Mouse (Mus musculus): ENCODE data around the gene Bex3.

The Bex3 gene

DNA sequence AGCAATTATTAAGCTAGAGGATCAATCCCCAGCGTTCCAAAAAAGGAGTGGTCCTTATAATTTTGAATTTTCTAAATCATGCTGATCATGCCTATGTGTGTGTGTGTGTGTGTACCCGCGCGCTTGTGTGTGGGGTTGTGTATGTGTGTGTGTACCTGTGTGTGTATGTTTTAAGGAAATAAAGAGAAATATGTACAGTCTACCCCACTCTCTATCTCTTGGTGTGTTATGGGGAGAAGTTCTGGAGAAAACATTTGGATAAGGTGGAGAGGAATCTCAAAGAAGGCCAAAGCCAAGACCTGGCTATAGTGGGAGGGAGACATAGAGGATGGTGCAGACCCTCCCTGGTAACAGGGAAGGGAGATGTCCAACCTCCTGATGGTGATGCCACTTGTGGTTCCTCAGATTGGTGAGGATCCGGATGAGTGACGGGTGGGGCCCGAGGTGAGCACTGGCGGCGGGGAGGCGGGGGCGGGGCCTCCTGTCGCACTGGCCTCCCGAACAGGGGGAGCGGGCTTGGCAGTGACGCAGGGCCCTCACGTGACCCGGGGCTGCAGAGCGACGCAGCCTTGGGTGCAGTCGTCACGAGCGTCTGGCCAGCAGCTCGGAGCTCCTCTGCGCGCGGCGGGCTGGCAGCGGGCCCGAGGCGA lies at the start of gene Bex3:
Bex3 (plus strand) TSS at position 511 of the 650 bp plus-strand sequence.
- DNase-seq (ENCODE audit: low spot score): peak; percentile 51

DNA sequence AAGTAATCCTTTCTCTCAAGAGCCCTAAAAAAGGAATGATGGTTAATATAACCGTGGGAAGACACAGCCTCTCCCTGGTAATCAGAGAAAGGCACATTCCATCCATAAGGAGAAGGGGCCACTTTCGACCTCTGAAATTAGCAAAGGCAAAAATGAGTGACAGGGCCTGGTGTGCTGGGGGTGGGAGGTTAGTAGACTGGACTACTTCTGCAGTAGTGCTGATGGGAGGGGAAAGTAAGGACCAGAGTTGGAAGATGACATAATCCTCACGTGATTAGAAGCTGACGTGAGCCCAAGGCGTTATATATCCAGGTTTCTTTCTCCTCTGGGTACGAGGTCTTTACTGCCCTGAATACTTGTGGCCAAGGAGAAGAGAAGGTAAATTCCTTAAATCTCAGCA lies 46.3 kb upstream of the Bex3 start:
- DNase-seq (ENCODE audit: low spot score): no peak

DNA sequence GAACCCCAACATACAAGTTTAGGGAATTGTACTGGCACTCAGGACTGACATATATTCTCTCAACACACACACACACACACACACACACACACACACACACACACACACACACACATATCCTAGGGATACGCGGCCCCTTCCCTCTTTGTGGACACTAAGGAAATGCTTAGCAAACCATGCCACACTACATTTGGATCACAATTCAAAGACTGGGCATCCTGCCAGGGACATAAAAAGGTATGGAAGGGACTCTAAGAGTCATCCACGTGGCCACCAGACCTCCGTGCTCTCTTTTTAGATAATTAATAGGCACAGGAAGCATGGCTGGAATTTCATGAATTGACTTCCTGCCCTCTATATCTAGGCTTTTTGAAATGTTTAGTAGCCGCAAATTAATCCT lies 42.3 kb upstream of the Bex3 start:
- DNase-seq (ENCODE audit: low spot score): no peak

DNA sequence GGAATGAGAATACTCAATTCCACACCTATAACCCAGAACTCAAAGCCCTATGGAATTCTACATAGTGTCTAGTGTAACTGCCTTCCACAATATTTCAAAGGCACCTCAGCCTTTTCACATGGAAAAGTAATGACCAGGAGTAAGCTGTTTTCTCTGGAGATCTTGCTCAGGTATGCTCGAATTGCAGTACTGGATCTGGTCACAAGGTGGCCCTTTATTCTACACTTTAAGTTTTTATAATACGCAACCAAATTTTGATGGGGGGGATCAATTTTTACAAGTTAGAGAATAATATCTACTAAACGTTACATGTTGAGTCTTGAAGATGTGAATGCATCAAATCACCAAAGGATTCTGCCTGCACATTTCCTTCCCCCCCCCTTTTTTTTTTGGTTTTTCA lies 31.9 kb upstream of the Bex3 start:
- DNase-seq (ENCODE audit: low spot score): peak; percentile 61

DNA sequence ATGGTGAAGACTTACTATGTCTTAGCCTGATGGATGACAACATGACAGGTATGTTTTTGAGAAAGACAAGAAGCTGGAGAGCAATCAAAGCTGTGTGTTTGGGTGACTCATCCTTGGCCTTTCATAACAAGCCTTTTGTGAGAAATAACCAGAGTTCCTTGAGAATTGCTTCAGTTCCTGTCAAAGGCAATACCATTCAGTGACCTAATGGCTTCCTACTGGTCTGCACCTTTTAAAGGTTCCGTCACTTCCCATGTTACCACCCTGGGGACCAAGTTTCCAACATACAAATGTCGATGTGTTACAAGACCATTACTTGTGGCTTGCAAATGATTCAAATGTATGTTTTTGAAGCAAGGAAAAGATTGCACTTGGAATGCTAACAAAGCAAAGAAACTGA lies 26.9 kb upstream of the Bex3 start:
- DNase-seq (ENCODE audit: low spot score): no peak

DNA sequence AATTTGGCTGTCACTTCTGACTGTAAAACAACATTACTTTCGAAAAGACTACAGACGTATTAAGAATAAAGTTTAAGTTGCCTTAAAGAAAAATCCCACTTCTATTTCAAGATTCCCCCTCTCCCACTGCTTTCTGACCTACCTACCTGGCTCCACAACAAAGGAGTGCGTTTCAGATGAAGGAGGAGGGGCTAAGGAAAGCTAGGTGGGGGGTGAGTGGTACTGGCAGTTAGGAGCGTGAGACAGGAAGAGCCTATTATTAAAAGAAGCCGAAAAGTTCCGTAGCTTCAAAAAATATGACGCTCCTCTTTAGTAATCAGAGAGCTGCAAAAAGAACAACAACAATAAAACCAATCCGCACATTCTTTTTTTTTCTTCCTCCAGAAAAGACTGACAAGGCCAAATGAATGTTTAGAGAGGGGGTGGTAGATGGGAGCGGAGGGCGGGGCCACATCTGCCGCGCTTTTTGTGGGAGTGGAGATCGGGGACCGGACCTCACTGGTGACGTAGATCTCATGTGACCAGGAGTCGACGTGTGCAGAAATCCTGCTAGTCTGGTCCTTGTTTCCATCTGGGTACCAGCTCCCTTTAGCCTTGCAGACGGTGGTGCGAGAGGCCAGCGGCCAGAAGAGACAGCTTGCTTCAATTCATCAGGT lies 25.4 kb upstream of the Bex3 start, which contains the start of gene Tceal9:
Tceal9 (plus strand) TSS at position 506 of the 656 bp plus-strand sequence.
- DNase-seq (ENCODE audit: low spot score): peak; percentile 82

DNA sequence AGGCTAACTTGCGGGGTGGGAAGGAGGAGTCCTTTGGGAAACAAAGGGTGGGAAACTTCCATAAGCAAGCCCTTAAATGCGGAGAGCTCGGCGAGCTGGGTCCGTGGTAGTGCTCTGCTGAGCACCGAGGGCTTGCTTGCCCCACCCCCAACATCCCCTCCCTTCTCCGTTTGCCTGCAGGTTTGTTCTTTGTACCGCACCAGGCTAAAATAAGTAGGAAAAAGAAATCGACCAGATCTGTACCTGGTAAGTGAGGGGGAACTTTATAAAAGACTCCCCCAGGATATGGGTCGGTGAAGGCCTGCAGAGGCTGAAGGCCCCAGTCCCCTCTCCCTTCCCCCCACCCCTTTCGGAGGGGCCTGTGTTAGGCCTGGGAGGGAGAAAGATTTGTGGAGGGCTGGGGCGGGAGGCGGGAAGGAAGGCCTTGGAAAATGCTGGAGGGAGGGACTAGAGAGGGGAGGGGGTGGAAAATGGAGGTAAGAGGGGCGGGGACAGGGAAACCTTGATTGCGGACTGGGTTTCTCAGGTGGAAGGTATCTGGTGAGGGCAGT lies 24.5 kb upstream of the Bex3 start:
- peak; percentile 27 for DNase-seq (ENCODE audit: low spot score)

DNA sequence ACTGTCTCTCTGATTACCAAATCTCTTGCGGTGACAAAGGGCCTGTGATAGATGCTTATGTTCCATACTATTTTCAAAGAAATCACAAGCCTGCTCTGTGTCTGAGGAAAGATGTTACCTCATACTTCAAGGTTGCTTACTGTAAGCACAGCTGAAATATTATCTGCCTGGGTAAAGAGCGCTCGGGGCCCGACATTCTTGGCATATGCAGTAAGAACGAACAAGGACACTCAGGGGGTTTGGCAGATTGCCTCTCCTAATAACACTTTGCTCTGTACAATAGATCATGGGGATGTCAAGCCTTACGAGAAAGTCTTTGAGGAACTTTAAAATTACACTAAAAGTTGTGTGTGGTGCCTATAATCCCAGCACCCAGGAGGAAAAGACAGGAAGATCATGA lies 21.2 kb upstream of the Bex3 start:
- DNase-seq (ENCODE audit: low spot score): no peak

DNA sequence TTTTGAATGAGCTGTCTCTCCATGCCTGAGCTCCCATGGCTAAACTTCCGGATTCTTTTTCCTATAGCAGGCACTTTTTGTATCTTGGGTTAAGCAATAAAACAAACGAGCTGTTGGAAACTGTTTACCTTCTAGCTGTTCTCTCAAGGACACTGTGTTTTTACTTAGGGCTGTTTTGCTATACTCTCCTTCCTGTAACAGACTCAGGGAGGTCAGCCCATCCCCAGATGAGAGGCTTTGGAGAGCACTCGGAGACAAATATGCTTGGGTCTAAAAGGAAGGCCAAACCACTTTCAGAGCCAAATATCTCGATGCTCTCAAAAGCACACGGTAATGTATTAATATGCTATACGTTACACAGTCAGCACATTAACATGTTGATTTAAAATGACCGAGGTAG lies 20.4 kb upstream of the Bex3 start:
- no peak for DNase-seq (ENCODE audit: low spot score)

DNA sequence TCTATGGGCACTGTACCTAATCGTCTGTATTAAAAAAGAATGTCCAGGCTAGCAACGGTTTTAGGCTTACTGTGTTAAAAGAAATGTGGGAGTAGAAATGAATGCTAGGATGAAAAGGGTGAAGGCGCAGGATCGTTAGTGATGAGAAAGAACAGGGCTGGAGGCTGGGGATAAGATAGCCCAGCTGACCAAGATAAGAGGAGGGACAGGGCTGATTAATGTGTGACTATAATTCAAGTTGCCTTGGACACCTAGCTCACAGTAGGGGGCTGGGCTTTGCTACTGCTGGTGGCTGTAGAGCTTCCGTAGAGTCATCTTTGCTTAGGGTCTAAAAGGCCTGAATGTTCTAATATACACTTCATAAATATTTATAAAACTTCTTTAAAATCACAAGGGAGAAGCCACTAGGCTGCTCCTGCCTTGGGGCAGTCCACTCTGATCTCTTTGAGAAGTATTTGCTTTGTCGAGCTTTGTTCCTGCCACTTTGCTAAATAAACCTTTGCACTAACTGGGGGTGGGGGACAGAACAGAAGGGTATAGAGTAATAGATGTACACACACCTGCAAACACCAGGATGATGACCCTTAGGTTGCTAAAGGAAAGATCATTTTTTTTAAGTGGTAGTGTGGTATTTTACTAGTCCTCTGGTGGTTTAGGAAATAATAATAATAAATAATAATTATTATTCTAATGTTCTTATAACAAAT lies 17.9 kb upstream of the Bex3 start:
- DNase-seq (ENCODE audit: low spot score): no peak

DNA sequence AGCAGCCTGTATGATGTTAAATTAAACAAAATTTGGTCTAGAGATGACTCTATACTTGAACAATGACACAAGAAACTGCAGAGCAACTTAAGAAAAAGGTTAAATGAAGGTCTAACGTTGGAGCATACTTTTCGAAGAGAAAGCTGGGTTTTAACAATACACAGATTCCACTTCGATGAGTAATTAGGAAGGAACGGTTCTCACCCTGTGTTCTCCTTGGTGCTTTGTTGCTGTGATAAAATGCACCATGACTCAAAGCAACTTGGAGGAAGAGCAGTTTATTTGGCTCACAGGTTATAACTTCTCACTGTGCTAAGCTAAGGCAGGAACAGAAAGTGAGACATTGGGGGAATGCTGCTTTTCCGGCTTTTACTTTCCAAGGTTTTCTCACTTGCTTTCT lies 2.3 kb upstream of the Bex3 start:
- DNase-seq (ENCODE audit: low spot score): no peak

DNA sequence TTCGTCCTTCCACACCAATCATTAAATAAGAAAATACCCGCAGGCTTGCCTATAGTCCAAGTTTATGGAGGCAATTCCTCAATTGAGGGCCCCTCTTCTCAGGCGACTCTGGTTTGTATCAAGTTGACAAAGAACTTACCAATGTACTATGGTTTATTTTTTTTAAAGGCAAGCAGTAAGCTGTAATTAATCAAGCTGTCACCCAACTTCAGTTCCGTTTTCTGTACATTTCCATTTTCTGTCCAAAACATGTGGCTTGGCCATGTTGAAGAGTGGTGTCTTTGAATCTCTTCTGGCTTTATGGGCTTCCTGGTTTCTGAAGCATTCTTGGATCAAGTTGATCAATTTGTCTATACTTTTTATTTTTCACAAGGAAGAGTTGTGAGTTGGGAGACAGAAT lies 1.9 kb upstream of the Bex3 start:
- DNase-seq (ENCODE audit: low spot score): no peak

DNA sequence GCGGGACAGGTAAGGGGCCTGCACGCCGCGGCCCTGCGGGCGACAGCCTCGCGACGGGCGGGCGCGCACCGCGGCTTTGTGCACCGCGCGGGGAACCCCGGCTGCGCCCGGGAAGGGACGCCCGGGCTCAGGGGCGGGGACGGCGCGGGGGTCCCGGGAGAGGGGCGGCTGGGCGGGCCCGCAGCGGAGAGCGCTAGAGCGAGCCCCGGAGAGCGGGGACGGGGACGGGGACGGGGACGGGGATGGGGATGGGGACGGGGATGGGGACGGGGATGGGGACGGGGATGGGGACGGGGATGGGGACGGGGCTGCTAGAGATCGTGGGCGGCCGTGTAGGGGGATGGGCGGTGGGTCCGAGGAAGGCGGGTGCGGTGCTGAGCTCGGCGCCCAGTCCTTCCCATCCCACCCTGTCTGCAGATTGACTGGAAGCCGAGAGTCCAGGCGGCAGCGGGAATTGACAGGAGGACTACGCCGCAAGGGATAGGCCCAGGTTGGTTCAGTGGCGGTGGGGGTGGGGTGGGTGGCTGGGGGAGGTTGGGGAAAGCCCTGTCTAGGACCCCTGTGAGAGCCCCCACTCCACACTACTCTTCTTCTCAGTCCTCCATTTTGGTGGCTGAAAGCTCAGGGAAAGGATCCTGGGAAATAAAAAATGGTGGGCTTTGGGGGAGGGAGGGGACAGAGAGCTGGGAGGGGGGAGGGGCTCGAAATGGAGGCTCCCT lies 499 bp downstream of the Bex3 start:
- DNase-seq (ENCODE audit: low spot score): peak; percentile 63

DNA sequence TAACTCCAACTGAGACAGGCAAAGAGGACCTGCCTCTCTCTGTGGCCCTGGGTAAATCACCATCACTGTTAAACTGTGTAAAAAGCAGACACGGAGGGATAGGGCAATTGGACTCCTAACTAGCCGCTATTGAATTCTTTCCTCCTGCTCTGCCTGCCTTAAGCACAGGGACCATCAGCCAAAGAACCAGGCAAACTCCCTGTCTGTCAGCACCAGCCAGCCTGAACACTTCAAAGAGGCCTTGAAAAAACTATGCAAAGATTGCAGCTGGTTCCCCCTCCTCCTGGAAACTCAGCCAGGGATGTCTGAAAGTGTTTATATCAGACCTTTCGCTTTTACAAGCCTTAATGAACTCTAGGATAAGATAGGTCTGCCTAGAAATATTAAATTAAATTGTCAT lies 4.5 kb downstream of the Bex3 start:
- DNase-seq (ENCODE audit: low spot score): peak; percentile 8

DNA sequence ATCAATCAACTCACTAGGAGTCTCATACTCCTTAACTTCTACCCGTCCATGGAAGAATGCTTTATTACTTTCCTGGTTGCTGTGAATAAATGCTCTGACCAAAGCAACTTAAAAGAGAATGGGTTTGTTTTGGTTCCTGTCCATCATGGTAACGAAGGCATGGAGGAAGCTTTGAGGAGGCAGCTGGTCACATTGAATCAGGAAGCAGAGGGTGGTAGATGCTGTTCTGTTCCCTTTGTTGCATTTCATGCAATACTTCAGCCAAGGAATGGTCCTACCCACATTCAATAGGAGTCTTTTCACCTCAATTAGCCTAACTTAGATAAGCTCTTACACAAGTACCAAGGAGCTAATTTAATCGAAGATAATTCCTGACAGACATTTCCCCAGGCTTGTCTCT lies 5.3 kb downstream of the Bex3 start:
- DNase-seq (ENCODE audit: low spot score): no peak

DNA sequence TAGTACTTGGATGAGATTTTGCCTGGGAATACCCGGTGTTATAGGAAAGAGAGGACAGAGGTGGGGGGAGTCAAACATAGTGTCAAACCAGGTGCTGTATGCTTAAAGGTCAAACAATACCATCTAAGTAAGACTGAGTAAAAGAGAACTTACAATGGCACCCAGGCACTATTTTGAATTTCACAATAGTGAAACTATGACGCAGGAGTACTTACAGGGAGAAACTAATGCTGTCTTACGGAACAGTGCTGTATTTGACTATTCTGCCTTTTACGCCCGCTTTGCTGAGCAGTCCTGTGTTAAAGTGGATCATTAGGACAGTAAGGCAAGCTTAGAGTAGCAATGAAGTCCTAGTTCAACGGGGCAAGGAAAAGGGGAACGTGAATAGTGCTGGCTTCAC lies 7.5 kb downstream of the Bex3 start:
- DNase-seq (ENCODE audit: low spot score): no peak

DNA sequence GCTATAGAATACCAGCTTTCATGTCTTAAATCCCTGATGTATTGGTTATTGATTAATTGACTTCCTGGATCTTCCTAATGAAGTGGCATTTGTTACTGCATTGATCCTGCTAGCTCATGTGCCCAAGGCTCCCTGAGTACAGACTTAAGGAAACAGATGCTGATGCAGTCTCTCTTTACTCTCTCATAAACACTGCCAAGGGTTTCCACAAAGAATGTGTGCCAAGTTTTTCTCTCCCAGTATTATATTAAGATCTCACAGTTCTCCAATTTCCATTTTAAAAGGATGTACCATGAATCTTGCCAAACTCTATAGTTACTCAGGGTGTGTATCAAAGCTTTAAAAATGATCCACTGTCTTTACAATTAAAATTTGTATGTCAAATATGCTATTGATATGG lies 8.3 kb downstream of the Bex3 start:
- DNase-seq (ENCODE audit: low spot score): no peak

DNA sequence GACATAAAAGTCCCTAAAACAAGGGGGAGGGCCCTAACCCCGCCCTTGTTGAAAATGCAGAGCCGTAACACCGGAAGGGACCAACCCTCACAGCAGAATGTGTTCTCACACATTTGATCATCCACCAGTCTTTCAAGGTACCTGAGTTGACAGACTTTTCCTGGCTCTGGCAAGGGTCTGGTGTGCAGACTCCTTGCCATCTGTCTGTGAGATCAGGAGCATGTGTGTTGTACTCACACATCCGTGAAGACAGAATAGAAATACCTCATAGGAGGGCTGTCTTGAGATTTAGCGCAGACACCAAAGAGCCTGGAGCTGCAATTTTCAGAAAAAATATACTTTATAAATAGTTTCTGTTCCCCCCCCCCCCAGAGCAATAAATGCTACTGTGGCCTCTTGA lies 9.4 kb downstream of the Bex3 start:
- DNase-seq (ENCODE audit: low spot score): no peak

DNA sequence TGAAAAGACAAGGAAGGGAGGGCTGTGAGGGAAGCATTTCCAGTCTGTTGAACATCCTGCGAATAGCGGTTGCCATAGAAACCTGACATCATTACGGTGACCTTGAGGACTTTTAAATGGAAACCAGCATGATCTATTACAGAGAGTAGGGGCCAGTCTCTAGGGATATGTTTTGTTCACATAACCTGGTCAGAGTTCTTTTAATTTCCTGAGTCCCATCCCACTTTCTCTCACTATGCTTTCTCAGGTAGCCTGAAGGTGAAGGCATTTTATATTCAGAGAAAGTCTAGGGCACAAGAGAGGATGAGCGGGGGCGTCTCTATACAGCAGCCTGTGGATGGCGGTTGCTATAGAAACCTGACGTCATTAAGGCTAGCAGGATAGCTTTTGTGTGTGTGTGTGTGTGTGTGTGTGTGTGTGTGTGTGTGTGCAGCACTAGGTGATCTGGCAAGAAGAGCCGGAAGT lies 20.8 kb downstream of the Bex3 start:
- DNase-seq (ENCODE audit: low spot score): peak; percentile 76

DNA sequence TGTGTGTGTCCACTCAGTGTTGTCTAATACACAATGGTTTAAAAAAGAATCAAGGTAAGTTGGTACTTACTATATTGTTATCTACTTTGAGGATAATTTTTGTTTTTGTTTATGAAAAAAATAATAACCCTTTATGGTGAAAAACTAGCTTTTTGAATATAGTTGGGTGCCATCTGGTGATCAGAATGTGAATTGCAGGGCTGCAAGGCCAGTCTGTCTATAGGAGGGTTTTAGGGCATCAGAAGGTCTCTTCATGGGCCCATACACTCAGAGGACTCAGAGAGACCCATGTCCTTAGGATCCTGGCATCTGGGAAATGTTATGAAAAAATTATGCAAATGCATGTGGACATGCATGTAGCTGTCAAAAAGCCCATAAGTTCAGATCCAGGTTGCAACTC lies 34.2 kb downstream of the Bex3 start:
- peak; percentile 68 for DNase-seq (ENCODE audit: low spot score)

DNA sequence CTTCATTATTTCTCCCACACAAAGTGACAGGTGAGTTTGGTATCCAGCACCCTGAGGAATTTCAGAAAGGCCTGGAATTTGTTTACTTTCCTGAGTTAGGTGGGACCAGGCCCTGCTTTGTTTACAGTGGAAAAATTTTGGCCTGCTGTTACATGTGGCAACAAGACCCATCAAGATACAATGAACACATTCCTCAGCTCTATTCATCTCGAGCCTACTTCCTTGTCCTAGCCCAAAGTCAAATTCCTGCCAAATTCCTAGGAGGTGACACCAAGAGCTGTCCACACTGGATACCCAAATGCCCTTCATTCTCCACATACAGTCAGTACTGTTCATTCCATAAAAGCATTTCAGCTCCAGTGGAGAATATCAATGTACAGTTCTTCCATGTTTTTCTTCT lies 36.1 kb downstream of the Bex3 start:
- DNase-seq (ENCODE audit: low spot score): no peak

DNA sequence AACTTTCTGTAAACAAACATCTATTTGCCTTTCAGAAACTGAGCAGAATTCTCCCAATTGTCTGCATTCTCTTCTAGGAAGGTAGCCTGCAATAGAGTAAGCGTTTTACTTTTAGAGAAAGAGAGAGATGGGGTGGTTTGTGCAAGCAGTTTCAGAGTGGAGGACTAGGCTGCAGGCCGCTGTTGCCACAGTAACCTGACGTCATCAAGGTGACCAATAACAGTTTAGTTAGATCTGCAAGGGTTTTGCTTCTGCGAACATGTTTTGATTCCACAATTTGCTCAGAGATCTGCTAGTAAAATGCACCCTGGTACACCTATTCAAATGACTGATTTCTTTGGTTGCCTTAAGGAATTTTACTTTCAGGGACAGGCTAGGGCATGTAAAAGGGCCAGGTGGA lies 43.2 kb downstream of the Bex3 start:
- DNase-seq (ENCODE audit: low spot score): no peak
